Mouse (Mus musculus) cerebellum, adult 8-10 months (tissue): Measurements from ENCODE around the gene Methig1.

Experiments
- DNase-seq: peaks from one replicate; pipeline ENCODE4 v3.0.0; 2022

Methig1 gene

DNA sequence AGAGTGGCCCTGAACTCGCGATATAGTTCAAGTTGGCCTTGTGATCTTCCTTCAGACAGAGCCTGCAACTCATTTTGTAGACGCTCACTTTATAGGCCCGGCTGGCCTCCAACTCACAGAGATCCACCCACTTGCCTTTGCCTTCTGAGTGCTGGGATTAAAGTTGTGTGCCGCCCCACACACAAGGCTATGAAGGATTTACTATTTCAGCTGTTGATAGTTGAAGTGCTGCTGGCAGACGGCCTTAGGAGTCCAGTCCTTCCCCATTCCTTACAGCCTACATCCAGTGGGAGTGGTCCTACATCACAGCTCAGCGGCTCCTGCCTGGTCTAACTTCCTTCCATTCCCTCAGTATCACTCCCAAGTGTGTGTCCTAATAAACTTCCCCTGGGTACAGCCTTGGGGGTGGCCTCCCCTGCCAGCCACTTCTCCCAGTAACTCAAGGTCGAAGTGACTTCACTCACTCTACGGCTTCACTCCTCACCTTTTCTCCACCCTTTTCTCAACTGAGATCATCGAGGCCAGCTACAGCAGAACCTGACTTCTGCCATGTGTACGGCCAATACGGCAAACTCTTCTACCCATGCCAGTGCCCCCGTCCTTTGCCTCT is 75.5 kb downstream of the Methig1 start:
- DNase-seq: no peak

DNA sequence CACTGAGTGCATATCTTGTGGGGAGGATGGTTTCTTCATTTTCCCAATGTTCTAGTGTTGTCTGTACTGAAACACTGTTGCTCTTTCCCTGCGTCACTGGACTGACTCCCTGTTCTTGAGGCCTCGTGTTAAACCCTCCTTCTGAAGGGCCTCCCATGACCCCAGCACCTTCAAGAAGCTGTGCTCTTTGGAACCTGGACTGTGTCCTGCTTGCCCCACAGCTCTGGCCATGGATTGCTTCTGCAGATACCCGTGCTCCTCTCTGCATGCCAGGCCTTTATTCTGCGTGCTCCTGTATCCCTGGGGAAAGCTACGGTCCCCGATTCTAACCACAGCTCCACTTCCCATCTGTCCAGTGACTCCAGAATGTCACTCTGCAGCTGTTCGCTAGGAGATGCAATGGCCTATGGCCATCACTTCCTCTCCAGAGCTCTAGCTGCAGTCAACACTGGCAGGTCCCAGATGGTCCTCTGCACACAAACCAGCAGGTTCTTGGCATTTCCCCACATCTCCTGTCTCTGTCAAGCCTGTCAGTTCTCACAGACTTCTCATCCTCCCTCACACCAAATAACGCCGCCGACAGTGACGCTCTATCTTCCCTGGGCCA is 77.1 kb downstream of the Methig1 start:
- peak; percentile 38 for DNase-seq

DNA sequence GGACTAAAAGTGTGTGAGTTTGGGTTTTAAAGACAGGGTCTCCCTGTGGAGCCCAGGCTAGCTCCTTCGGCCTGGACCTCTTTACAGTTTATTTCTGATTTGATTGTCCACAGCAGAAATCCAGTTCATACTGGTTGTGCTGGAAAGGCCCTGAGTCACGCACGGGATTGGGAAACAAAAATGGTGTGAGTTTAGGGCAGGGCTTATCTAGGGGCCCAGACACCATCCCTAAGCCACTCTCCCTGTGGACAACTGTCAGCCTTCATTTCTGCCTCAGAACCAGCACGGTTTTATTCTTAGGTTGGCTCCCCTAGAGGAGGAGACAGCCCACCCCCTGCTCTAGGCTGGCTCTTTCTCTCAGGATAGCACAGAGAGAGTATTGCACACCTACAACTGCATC is 80.3 kb downstream of the Methig1 start:
- DNase-seq: no peak
